Mouse (Mus musculus): Measurements from ENCODE around the gene Gja4. TPM values are rescaled to one million over a fixed set of nuclear protein-coding genes. Genes with fewer than 3 reads are reported as not detected.

Gja4 gene
- polyA plus RNA-seq, 1 experiment from 2014 or later, result 11.3 TPM

GRCm38 (mm10) chr4:127319613-127320012 is 5.8 kb upstream of the Gja4 start:
- Histone ChIP-seq H3K36me3 (replicated peaks) (no peaks in the 10 kb centered on the region), H3K27ac (no peak overlapping the region), H3K4me3 (replicated peaks) (no peak overlapping the region), H3K4me2 (no peak overlapping the region), H3K9me3 (no peaks in the 10 kb centered on the region), H3K27me3 (peaks cover 22% of the 10 kb centered on the region), H3K4me1 (no peaks in the 10 kb centered on the region), H3K9ac (no peak overlapping the region)
- peak; percentile 23; the same call in 1 of the 2 replicates for ATAC-seq (ENCODE audit: low FRiP score)
- 7% methylated on average over 3 of the region's 3 CpGs for WGBS

DNA sequence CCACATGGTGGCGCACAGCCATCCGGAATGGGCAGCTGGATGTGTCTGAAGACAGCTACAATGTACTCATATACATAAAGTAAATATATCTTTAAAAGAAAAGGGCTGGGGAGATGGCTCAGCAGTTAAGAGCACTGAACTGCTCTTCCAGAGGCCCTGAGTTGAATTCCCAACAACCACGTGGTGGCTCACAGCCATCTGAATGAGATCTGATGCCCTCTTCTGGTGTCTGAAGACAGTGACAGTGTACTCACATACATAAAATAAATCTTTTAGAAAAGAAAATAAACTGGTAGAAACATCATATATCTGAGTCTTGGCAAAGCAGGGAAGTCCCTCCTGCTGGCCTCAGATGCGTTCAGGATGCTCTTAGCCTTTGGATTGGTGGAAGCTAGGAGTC is 3.3 kb upstream of the Gja4 start:
- H3K4me2 ChIP-seq, result no peak overlapping the region
- peaks cover 17% of the 10 kb centered on the region for H3K4me1 ChIP-seq
- H3K36me3 ChIP-seq (replicated peaks), result no peaks in the 10 kb centered on the region
- no peak overlapping the region for H3K27ac ChIP-seq
- H3K27me3 ChIP-seq, result peaks cover 35% of the 10 kb centered on the region
- no peaks in the 10 kb centered on the region for H3K9me3 ChIP-seq
- ATAC-seq (ENCODE audit: low FRiP score), result no peak
- no peak overlapping the region for H3K4me3 ChIP-seq (replicated peaks)
- 57% methylated on average over 4 of the region's 4 CpGs for WGBS
- no peak overlapping the region for H3K9ac ChIP-seq

GRCm38 (mm10) chr4:127315753-127316152 is 1.9 kb upstream of the Gja4 start:
- ATAC-seq (ENCODE audit: low FRiP score), result no peak
- Histone ChIP-seq H3K4me1 (peaks cover 17% of the 10 kb centered on the region), H3K4me2 (no peak overlapping the region), H3K36me3 (replicated peaks) (no peaks in the 10 kb centered on the region), H3K9ac (no peak overlapping the region), H3K9me3 (no peaks in the 10 kb centered on the region), H3K4me3 (replicated peaks) (no peak overlapping the region), H3K27me3 (peaks cover 41% of the 10 kb centered on the region), H3K27ac (no peak overlapping the region)
- WGBS, result 87% methylated on average over 8 of the region's 8 CpGs

- Histone ChIP-seq H3K9me3 (no peaks in the 10 kb centered on the region), H3K27ac (no peak overlapping the region), H3K9ac (peak overlapping the region; percentile 50; the same call in 1 of the 2 replicates), H3K4me3 (replicated peaks) (no peak overlapping the region), H3K4me2 (peak overlapping the region; percentile 86), H3K27me3 (peaks cover 41% of the 10 kb centered on the region), H3K4me1 (peaks cover 17% of the 10 kb centered on the region), H3K36me3 (replicated peaks) (no peaks in the 10 kb centered on the region)
- no peak for ATAC-seq (ENCODE audit: low FRiP score)
- 39% methylated on average over 9 of the region's 9 CpGs for WGBS
Observed at GRCm38 (mm10) chr4:127314585-127314984, 746 bp upstream of the Gja4 start.

- Histone ChIP-seq H3K4me2 (no peak overlapping the region), H3K4me3 (replicated peaks) (no peak overlapping the region), H3K9ac (no peak overlapping the region), H3K4me1 (peaks cover 17% of the 10 kb centered on the region), H3K9me3 (no peaks in the 10 kb centered on the region), H3K36me3 (replicated peaks) (no peaks in the 10 kb centered on the region), H3K27me3 (peaks cover 45% of the 10 kb centered on the region), H3K27ac (no peak overlapping the region)
- WGBS, result 63% methylated on average over 24 of the region's 24 CpGs
- ATAC-seq (ENCODE audit: low FRiP score), result no peak
Observed at GRCm38 (mm10) chr4:127312349-127312748, 1.5 kb downstream of the Gja4 start.

GRCm38 (mm10) chr4:127311561-127311960 is 2.3 kb downstream of the Gja4 start:
- Histone ChIP-seq H3K27me3 (peaks cover 45% of the 10 kb centered on the region), H3K9ac (no peak overlapping the region), H3K36me3 (replicated peaks) (no peaks in the 10 kb centered on the region), H3K4me1 (peaks cover 17% of the 10 kb centered on the region), H3K4me2 (no peak overlapping the region), H3K27ac (no peak overlapping the region), H3K9me3 (no peaks in the 10 kb centered on the region), H3K4me3 (replicated peaks) (no peak overlapping the region)
- WGBS, result 64% methylated on average over 9 of the region's 9 CpGs
- no peak for ATAC-seq (ENCODE audit: low FRiP score)

- Histone ChIP-seq H3K4me2 (no peak overlapping the region), H3K4me1 (no peaks in the 10 kb centered on the region), H3K9ac (no peak overlapping the region), H3K36me3 (replicated peaks) (no peaks in the 10 kb centered on the region), H3K27ac (no peak overlapping the region), H3K4me3 (replicated peaks) (no peak overlapping the region), H3K27me3 (peaks cover 7% of the 10 kb centered on the region; the same call in 1 of the 2 replicates), H3K9me3 (no peaks in the 10 kb centered on the region)
- ATAC-seq (ENCODE audit: low FRiP score), result no peak
- 77% methylated on average over 2 of the region's 2 CpGs for WGBS
Observed at GRCm38 (mm10) chr4:127306915-127307314, 6.9 kb downstream of the Gja4 start.

DNA sequence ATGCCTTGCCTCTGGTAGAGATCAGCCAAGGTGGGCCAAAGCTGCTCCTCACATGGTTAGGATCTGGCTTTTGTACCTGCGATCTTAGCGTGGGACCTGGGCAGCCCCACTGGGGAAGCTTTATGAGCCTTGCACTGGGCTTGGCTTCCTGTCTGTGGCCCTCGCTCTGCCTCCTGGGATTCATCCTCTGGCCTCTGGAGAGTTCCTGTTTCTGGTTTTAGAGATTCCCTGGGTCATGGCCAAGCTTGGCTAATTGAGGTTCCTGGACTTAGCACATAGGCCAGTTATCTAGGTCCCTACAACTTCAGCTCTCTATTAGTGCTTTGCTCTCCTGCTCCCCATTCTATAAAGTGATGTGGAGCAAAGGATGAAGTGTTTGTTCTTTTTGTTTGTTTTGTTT is 10.0 kb downstream of the Gja4 start:
- no peak for ATAC-seq (ENCODE audit: low FRiP score)
- Histone ChIP-seq H3K9me3 (no peaks in the 10 kb centered on the region), H3K4me2 (no peak overlapping the region), H3K27ac (no peak overlapping the region), H3K4me1 (no peaks in the 10 kb centered on the region), H3K27me3 (0 out of 2 replicates have a peak, but pooled peaks cover under 1% of the 10 kb centered on the region), H3K9ac (no peak overlapping the region), H3K4me3 (replicated peaks) (no peak overlapping the region), H3K36me3 (replicated peaks) (no peaks in the 10 kb centered on the region)
- 94% methylated on average over 3 of the region's 3 CpGs for WGBS

DNA sequence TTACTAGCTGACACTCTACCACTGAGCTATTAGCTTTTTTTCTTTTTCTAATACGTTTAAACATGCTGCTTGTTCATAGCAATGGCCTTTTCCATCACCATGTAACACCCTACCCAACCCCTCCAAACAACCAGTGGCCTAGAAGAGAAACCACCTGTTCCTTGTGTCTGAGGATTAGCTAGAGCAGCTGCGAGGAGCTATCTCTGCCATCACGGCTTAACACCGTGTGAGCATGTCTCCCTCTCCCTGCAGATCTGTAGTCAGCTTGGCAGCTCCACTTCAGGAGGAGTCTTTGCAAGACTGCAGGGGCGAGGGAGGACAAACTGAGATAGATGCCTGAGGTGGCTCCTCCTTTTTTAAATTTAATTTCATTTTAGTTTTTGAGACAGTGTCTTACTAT is 13.3 kb downstream of the Gja4 start:
- H3K9me3 ChIP-seq, result no peaks in the 10 kb centered on the region
- H3K4me3 ChIP-seq (replicated peaks), result no peak overlapping the region
- no peak overlapping the region for H3K27ac ChIP-seq
- ATAC-seq (ENCODE audit: low FRiP score), result no peak
- no peaks in the 10 kb centered on the region for H3K4me1 ChIP-seq
- H3K27me3 ChIP-seq, result no peaks in the 10 kb centered on the region
- H3K36me3 ChIP-seq (replicated peaks), result no peaks in the 10 kb centered on the region
- WGBS, result 78% methylated on average over 5 of the region's 5 CpGs
- no peak overlapping the region for H3K4me2 ChIP-seq
- no peak overlapping the region for H3K9ac ChIP-seq

- Histone ChIP-seq H3K9ac (no peak overlapping the region), H3K4me1 (no peaks in the 10 kb centered on the region), H3K4me2 (no peak overlapping the region), H3K27ac (no peak overlapping the region), H3K27me3 (no peaks in the 10 kb centered on the region), H3K9me3 (no peaks in the 10 kb centered on the region), H3K4me3 (replicated peaks) (no peak overlapping the region), H3K36me3 (replicated peaks) (no peaks in the 10 kb centered on the region)
- WGBS, result 78% methylated on average over 5 of the region's 5 CpGs
- ATAC-seq (ENCODE audit: low FRiP score), result no peak
Observed at GRCm38 (mm10) chr4:127292631-127293030, 21.2 kb downstream of the Gja4 start.

DNA sequence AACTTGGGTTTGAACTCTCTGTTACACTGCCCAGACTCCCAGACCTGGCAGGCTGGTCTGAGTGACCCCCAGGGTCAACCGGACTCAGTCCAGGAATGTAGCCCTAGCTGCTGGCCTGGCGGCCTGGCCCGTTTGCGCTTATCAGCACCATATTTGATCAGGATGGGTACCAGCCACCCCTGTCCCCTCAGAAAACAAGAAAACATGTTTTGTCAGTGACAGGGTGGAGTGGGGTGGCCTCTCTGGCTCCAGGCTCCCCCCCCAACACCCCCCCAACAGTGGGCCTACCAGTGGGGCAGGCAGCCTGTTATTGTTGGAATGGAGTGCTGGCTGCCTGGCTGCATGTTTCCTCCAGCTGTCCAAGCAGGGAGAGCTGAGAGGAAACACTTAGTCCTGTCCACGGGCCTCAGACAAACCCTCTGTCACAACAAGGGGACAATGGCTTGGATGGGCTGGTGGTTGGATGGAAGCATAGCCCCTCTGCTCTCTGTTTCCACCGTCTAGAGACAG is 24.7 kb downstream of the Gja4 start:
- no peak overlapping the region for H3K9ac ChIP-seq
- H3K4me1 ChIP-seq, result no peaks in the 10 kb centered on the region
- no peak overlapping the region for H3K27ac ChIP-seq
- no peaks in the 10 kb centered on the region for H3K9me3 ChIP-seq
- no peak overlapping the region for H3K4me3 ChIP-seq (replicated peaks)
- no peak for ATAC-seq (ENCODE audit: low FRiP score)
- WGBS, result 75% methylated on average over 6 of the region's 6 CpGs
- no peaks in the 10 kb centered on the region for H3K27me3 ChIP-seq
- no peaks in the 10 kb centered on the region for H3K36me3 ChIP-seq (replicated peaks)
- H3K4me2 ChIP-seq, result no peak overlapping the region

DNA sequence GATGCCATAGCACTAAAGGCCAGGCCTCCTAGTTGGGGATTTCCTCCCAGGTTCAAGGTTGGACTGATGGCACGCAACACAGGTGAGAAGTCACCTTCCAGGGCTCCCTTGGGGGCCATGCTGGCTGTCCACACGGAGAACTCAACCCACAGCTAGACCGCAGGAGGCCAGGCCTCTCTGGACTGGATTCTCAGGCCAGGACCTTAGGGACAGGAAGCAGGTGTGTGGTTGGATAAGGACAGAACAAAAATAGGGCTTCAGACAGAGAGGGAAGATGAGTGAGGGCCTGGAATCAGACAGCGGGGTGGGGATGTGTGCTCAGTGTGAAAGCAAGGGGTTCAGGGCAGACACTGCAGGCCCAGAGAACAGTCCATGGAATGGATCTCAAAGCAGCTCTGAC is 26.9 kb downstream of the Gja4 start:
- H3K9me3 ChIP-seq, result no peaks in the 10 kb centered on the region
- H3K36me3 ChIP-seq (replicated peaks), result no peaks in the 10 kb centered on the region
- H3K4me1 ChIP-seq, result no peaks in the 10 kb centered on the region
- H3K4me2 ChIP-seq, result no peak overlapping the region
- no peak for ATAC-seq (ENCODE audit: low FRiP score)
- no peak overlapping the region for H3K27ac ChIP-seq
- no peak overlapping the region for H3K9ac ChIP-seq
- H3K4me3 ChIP-seq (replicated peaks), result no peak overlapping the region
- no peaks in the 10 kb centered on the region for H3K27me3 ChIP-seq
- 82% methylated on average over 4 of the region's 4 CpGs for WGBS

- no peaks in the 10 kb centered on the region for H3K27me3 ChIP-seq
- no peak overlapping the region for H3K4me2 ChIP-seq
- no peak for ATAC-seq (ENCODE audit: low FRiP score)
- no peaks in the 10 kb centered on the region for H3K36me3 ChIP-seq (replicated peaks)
- WGBS, result 82% methylated on average over 9 of the region's 9 CpGs
- H3K27ac ChIP-seq, result no peak overlapping the region
- 0 out of 2 replicates have a peak, but pooled peaks cover 2% of the 10 kb centered on the region for H3K4me1 ChIP-seq
- no peaks in the 10 kb centered on the region for H3K9me3 ChIP-seq
- H3K4me3 ChIP-seq (replicated peaks), result no peak overlapping the region
- H3K9ac ChIP-seq, result no peak overlapping the region
Observed at GRCm38 (mm10) chr4:127279241-127279640, 34.6 kb downstream of the Gja4 start.

Measured in forebrain, embryonic 12.5 days (tissue).